Mouse (Mus musculus): ENCODE results near the gene Nsdhl.
A peak's percentile ranks its signal among the peaks of the same experiment; 100 is the strongest.

Gene Nsdhl

DNA sequence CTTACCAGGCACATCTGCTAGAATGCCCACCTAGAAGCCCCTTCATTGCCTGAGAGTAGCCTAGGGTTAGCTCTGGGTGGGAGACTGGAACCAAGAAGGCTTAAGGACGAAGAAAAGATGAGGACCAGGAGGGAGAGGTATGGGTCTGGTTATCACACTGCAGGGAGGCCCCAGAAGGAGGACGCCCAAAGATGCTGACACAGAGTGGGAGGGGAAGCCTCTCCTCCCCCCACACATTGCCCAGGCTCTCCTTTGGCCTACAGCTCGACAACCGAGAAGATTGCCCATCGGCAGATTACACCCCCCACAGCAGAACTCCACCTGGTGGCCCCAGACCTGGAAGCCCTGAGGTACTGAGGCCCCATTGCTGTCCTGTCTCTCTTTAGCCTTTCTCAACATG, 84.8 kb downstream of the Nsdhl start:
- DNase-seq (ENCODE audit: low spot score): no peak

GRCm38 (mm10) chrX:73005678-73006077, 87.3 kb downstream of the Nsdhl start:
- no peak for DNase-seq (ENCODE audit: low spot score)

- peak; percentile 57 for DNase-seq (ENCODE audit: low spot score)
Observed at GRCm38 (mm10) chrX:73007597-73008479, 89.5 kb downstream of the Nsdhl start.

Measured in urinary bladder, postnatal 10 days (tissue).